Mouse (Mus musculus) gastrocnemius, postnatal 25 days (tissue): Measurements from ENCODE around the gene Fut2. TPM values are rescaled to one million over a fixed set of nuclear protein-coding genes. Genes with fewer than 3 reads are reported as not detected.

Source experiments
- DNase-seq: peaks from one replicate; pipeline ENCODE4 v3.0.0; 2022
- total RNA-seq, 2 experiments: library from RNA; stranded (reverse); gene quantifications; 1 replicate in 1 of 2; 2 replicates in 1 of 2; pipeline ENCODE4 v1.2.3; 2021

Gene Fut2
- total RNA-seq, 2 experiments from 2014 or later: 0.19 to 0.61 TPM

DNA sequence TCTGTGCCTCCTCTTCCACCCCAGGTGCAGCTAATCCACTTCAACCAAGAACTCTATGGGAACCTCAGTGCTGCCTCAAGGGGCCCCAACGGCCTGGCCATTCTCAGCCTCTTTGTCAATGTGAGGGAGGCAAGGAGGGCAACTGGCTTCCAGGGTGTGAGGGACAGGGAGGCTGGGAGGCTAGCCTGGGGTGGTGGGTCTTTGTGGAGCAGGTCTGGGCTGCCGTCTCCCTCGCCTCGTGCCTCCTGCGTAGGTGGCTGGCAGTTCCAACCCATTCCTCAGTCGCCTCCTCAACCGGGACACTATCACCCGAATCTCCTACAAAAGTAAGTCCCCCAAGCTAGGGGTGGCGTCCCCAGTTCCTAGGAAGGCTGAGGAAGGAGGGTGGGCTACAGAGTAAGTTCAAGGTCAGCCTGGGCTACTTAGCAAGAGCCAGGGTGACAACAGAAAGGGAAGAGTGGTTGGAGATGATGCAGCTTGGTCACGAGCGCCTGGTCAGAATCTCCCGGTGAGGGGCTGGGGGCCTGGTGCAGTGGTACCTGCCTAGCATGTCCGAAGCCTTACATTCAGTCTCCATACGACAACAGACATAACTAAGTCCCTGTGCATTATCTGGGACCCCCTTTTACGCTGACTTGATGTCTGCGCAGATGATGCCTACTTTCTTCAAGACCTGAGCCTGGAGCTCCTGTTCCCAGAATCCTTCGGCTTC, 36.8 kb upstream of the Fut2 start:
- peak; percentile 29 for DNase-seq

DNA sequence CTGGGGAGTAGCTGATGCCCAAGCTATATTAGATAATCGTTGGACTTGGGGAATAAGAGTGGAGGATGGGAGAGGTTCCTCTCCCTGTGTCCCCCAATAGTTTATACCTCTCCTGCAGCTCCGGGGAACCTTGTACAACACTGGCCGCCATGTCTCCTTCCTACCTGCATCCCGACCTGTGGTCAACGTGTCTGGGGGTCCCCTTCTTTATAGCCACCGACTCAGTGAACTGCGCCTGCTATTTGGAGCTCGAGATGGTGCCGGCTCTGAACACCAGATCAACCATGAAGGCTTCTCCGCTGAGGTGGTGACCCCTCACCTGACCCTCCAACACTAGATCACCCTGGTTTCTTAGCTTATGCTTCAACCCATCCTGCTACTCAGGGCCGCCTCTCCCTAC, 36.1 kb upstream of the Fut2 start:
- DNase-seq: no peak

DNA sequence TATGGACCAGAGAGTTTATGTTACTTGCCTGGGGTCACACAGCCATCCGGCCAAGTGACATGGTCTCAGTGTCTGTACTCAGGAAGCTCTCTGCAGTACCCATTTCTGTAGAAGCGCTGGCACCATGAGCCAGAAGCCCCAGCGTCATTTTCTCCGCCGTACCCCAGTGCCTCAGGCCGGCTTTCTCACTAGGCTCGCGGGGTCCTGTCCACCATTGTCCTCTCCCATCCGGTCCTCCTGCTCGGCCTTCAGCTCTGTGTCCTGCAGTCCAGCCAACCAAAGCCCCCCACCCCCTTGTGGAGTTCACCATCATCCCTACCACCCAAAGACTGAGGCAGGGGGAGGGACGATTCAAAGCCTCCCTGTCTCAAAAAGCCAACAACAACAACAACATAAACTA, 35.4 kb upstream of the Fut2 start:
- peak; percentile 13 for DNase-seq

DNA sequence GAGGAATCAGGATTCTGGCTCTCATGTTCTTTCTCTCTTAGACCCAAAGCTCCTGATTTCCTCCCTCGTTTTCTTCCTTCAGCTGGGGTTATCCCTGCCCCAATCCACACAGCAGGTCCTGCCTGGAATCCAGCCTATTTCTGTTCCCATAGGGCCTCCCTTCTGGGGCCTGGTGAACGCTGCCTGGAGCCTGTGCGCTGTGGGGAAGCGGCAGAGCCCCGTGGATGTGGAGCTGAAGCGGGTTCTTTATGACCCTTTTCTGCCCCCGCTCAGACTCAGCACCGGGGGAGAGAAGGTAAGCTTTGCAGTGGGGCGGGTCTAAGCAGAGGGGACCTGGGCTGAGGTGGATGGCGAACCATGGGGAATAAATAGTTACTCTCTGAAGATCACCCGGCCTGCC, 34.9 kb upstream of the Fut2 start:
- DNase-seq: peak; percentile 31

DNA sequence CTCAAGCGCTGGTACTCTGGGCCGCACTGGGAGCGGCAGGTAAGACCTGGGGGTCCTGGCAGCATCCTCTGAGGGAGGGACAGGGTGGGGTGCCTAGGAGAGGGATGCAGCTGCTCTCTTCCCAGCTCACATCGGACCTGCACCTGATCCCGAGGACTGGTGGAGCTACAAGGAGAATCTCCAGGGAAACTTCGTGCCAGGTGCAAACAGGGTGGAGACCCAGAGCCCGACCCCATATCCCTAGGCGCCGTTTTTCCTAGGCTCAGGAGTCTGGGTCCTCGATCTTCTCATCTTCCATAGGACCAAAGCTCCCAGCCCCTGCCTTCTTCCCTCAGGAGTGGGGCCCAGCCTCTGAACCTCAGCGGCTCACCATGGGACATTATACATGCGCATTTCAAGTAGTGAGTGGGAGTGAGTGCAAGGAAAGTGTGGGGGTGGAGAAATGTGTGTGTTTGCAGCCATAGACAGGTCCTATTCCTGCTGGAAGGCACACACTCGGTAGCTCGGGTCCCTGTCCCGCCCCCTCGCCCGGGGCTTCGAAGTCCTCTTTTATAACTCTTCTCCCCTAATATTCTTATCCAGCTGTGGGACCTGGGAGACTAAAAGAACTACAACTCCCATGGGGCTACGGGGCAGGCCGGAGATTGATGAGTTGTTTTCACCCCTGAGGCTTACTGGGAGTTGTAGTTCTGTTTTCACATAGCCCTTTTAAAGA, 34.3 kb upstream of the Fut2 start:
- peak; percentile 80 for DNase-seq

DNA sequence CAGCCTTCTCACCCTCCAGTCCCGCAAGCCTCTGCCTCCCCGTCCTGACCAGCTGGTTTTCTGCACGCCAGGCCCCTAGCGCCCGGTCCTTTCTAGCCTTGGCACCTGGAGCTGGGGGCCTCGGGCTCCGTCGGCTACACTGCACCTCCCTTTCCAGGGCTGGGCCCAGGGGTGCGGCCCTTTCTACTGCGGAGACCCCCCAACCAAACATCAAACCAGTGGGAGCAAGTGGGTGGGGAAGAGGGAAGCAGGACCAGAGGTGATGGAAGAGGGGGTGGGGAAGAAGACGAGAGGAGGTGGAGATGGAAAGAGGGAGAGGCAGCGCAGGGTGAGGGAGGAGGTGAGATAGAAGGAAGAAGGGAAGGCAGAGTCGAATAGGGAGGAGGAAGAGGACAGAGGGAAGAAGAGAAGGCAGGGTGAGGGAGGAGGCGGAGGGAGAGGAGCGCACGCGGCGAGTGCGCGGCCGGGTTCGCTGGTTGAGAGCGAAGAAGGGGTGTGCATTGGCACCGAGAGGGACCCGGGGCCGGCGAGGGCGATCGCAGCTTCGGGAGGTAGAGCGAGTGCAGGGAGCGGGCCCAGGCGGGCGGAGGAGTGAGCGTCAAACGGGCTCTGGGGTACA, 33.4 kb upstream of the Fut2 start, which contains the start of gene Car11:
Gene Car11 (plus strand): TSS at position 321 of the 619 bp plus-strand sequence.
- DNase-seq: peak; percentile 17

DNA sequence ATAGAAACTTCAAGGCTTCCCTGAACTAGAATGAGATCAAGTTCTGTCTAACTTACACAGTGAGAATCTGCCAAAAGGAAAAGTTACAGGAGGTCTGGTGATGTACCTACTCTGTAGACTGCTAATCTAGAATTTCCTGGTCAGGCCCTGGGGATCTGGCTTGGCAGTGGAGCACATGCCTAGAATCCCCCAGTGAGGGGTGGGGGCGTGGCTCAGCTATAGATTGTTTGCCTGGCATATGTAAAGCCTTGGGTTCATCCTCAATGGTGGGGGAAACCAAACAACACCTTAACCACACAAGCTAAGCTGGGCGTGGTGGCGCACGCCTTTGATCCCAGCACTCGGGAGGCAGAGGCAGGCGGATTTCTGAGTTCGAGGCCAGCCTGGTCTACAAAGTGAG, 31.7 kb upstream of the Fut2 start:
- DNase-seq: no peak

DNA sequence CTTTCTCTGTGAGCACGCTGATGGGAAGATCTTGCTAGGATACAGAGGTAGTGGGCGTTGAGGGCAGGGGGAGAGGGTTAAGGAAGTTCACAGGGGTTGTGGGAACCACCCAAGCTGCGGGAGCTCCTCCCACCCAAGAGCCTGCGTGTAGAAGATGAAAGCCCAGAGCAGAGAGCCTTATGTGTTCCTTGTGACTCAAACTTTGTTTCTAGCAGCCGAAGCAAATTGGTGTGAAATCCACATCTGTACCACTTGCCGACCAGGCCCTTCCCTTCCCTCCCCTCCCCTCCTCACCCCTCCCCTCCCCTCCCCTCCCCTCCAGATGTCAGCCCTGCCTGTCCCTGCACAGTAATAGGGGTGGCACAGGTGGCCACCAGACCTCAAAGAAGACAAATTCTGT, 28.9 kb upstream of the Fut2 start:
- DNase-seq: no peak

DNA sequence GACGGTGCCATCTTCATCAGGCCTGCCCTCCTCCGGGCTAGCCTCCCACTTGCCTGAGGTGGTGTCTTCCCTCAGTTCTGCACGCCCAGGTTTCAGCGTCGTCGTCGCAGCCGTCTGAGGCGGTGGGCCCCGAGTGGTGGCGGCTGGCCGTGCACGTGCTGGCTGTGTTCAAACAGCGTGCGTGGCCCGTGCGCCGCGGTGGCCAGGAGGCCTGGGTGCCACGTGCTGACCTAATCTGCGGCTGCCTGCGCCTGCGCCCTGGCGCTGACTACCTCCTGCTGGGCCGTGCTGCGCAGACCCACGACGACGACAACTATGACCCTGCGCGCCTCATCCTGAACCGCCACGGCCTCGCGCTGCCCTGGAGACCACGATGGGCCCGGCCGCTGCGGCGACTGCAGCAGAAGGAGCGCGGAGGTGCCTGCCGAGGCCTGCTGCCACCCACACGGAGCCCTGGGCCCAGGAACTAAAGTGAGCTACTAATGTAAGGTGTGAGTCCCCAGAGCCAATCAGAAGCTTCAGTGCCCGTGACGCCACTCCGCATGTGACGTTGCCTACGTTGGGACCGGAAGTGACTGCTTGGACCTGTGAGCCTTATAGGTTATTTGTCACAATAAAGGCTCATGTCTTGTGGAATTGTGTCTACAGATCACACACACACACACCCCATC, 27.9 kb upstream of the Fut2 start, which contains the start of gene Sec1:
Gene Sec1 (minus strand): TSS at position 482 of the 671 bp plus-strand sequence.
- no peak for DNase-seq

DNA sequence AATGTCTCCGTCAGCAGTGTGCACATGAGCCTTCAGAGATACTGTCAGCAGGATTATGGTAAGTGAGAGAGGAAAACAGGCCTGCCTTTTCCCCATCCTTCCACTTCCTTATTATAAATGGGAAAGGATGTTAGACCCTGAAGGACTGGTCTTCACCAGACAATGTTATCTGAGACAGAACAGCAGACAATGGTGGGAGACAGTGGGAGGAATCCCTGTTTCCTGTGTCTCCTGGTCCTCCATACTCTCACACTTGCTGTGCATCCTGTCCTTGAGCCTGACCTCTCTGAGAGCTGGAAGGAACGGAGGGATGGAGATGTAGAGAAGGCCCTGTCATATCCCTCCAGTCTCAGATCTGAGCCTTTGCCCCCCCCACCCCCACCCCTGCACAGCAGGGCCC, 26.2 kb upstream of the Fut2 start:
- no peak for DNase-seq

DNA sequence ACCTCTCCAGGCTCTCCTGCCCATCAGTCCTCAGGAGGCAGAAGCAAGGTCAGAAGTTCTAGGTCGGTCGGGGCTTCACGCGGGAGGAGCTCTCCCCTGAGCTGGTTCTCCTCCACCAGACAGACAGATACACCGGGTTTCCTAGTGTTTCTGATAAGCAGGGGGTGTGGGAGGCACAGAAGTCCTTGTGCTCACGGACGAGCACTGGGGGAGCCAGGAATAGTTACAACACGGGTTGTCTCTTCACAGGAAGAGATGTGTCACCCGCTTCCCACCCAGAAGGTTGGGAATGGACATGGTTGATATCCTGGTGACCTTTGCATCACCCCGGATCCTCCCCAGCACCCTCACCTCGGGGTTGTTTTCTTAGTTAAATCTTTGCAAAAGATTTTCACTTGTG, 23.6 kb upstream of the Fut2 start:
- no peak for DNase-seq

DNA sequence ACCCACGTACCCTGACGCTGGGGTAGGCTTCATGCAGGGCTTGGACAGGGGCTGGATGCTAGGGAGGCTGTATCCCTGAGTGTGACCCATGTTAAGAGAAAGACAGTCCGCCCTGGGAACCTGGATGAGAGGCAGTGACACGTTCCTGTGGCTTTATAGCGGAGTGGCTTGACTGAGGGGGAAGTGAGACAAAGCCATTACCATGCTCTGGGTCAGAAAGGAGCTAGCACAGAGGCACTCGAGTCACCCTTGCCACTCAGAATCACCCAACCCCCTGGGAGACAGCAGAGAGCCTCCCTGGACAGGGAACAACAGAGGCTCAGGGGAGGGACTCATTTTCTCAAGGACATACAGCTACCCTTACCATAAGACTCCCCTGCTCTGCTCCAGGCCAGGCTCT, 22.9 kb upstream of the Fut2 start:
- DNase-seq: no peak

DNA sequence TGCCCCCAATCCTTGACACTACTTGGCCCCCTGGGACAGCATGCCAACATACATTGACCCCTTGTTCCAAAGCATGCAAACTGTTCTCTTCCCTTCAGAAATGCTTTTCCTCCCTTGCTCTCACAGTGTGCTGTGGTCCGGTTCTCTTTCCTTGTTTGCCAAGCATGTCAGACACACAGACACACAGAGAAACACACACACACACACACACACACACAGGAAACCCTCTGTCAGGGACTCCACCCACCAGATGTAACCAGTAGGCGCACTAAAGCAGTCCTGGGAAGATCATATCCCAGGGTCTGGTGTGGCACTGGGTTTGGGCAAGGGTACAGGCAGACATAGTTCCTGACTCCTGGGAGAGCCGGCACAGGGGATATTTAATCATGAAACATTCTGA, 20.6 kb upstream of the Fut2 start:
- no peak for DNase-seq

DNA sequence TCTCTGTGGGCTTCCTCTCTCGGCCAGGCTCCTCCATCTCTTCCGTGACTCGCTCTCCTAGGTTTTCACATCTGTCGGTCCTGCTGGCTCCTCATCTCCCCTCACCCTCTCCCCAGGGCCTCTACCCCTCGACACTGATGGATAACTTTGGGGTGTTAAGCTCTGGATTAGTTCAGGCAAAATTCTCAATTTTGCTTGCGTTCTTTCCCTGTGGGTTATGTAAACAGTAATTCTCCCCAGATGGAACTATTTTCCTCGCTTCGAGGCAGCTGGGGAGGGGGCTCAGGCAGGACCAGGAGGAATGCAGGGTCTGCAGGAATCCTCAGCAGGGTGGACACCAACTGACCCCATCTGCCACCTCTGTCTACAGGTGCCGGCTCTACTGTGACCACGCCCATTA, 19.6 kb upstream of the Fut2 start:
- DNase-seq: no peak

DNA sequence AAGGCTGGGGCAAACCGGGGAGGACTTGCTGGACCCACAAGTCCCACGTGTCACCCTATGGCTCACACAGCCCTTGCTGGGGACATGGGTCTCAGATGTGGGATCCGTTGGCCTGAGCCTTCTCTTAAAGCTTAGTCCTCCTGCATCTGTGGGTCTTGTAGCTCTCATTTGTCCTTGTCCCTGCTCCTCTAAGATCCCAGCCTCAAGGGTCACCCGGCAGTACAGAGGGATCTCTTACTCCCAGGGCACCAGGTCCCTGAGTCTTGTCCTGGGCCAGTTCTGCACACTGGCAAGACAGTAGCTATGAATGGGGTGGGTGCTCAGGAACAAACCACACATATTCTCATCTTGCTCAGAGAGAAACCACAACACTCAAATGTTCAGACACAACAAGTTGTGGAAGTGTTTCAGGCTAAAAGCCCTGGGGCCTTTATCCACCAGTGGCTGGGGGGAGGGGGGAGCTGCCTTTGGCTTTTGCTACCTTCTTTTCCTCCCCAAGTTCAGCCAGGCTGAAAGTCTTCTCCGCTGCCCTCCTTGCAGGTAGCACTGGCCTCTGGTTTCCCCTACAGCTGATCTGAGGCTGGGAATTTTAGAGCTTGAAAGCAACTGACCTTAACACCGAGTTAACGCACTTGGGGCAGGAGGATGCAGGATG, 17.3 kb upstream of the Fut2 start, which contains the start of gene Ntn5:
Gene Ntn5 (plus strand): TSS at position 627 of the 655 bp plus-strand sequence.
- DNase-seq: no peak

DNA sequence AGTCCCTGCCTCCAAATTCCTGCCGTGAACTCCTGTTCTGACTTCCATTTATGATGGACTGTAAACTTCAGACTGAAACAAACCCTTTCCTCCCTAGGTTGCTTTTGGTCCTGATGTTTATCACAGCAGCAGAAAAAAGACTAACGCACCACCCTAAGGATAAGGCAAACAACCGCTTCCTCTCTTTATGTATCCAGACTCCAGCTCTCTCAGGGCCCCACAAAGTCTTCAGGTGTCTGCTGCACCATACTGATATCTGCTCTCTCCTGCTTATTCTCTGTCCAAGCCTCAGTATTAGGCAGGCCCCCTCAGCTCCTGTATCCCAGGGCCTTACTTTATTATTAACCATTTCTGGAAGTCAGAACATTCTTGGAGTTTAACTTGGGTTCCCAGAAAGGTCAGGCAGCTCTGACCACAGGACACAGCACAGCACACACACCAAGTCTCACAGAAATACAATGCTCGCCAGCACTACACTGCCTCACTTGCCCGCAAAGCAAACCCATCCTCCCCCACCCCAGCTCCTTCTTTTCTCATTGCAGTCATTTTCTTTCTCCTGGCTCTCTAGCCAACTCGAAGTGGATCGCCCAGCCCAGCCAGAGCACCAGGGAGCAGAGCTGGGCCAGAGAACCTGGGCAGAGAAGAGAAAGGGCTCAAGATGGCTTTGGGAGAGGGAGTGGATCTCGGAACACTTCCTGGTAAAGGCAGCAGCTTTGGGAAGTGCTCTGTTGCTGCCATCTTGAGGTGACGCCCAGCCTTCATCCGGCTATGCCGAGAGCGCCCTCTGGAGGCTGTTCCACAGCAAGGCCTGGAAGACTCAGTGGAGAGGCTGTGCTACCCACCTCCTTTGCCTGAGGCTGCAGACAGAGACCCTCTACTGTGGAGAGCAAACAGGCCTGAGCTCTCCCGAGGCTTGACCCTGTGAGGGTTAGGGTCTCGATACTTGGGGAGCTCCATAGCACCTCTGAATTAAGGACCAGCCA, 16.2 kb upstream of the Fut2 start:
- DNase-seq: peak; percentile 83

DNA sequence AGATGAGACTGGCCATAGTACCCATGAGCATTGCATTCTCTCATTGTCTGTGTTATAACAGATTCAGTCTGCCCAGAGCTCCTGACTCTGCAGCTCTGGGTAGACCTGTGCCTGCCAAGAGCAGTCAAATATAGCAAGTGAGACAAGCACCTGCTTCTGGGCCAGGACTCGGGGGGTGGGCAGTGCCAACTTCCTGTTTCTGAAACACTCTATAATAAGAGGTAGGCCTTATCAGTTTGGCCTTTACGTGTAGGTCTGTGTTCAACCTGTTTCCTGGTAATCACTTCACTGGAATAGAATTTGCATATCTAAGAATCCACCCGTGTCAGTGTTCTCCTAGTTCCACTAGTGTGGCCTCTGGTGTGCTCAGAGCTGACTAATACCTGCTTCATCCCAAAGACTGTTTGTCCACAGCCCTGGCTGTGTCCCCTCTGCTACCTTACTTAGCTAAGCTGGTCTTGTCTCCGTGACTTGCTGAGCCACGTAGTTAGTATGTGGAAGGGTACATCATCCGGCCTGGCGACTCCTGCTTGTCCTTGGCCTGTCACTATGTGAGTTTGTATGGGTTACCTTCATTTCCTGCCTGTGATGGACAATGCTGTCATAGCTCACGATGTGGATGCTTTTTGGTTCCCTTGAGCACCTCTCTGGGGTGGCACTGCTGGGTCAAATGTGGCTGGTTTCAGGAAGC, 15.0 kb upstream of the Fut2 start:
- DNase-seq: peak; percentile 59

DNA sequence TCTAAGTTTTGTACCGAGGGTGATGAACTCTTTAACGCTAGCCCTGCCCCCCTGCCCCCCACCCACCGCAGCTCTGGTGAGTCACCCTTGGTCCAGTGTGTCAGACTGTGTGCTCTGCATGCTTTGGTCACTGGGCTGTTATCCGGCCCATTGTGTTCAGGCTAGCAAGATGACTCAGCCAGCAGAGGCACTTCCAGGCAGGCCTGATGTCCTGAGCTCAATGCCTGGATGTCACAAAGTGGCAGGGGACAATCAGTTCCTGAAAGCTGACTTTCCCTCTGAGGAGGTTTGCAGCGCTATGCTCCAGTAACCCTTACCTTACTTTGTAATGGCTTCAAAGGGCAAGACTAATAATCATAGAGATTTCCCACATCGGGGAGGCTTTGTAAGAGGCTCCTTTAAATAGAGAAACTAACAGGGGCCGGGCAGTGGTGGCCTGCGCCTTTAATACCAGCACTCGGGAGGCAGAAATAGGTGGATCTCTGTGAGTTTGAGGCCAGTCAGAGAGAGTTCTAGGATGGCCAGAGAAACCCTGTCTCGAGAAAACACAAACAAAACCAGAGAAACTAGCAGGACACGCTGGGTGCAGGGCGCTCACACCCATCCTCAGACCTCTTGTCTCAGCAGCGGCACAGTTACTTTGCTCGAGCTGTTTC, 13.9 kb upstream of the Fut2 start:
- no peak for DNase-seq

DNA sequence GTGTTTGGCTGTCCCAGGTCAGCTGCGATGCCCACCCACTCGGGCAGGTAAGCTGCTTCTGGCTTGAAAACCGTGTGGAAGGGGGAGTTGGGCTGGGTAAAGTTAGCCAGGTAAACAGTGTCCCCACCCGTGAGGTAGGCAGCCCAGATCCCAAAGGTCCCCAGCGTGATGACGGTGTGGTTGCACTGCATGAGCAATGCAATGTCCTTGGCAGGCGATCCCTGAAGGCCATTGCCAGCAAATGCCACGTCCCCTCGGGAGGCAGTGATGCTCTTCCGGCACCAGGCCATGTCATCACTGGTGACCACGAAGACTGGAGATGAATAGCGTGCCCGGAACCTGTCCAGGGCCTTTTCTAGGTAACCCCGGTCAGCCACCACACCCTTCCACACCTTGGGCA, 12.3 kb upstream of the Fut2 start:
- no peak for DNase-seq
